Mouse (Mus musculus) cerebellum, adult 2 months (tissue): ENCODE data around the gene Npc1l1. TPM values are rescaled to one million over a fixed set of nuclear protein-coding genes. Genes with fewer than 3 reads are reported as not detected.

Source experiments
- DNase-seq, 2 experiments: peaks; one replicate each; pipeline ENCODE4 v3.0.0; 2021
- H3K27ac ChIP-seq: fragments of 200-500 bp; 2 replicates; pipeline ENCODE4 v1.5.1; 2012; ENCODE audit warnings: low read length, control low read depth, inconsistent platforms; ENCODE audit not compliant: insufficient read depth
- H3K27me3 ChIP-seq: fragments of 200-500 bp; 2 replicates; pipeline ENCODE4 v1.6.1; 2012; ENCODE audit warnings: inconsistent platforms, mild to moderate bottlenecking, low read length, moderate library complexity; ENCODE audit not compliant: control insufficient read depth, insufficient read depth
- H3K4me1 ChIP-seq: fragments of 200-500 bp; 2 replicates; pipeline ENCODE4 v1.6.1; 2011; ENCODE audit warnings: low read length; ENCODE audit not compliant: control insufficient read depth, insufficient read depth
- H3K4me3 ChIP-seq: fragments of 200-500 bp; replicated peaks from 2 replicates; pipeline ENCODE3; 2011; ENCODE audit warnings: mild to moderate bottlenecking, low read depth, low read length, control low read depth; ENCODE audit not compliant: insufficient read depth
- CTCF ChIP-seq: fragments of 200-500 bp; IDR thresholded peaks from 2 replicates; pipeline ENCODE4 v1.5.1; 2011; ENCODE audit warnings: low read depth, mild to moderate bottlenecking, control low read depth, low read length, moderate library complexity, borderline replicate concordance; ENCODE audit not compliant: insufficient read depth
- POLR2A ChIP-seq: fragments of 200-500 bp; IDR thresholded peaks from 2 replicates; pipeline ENCODE4 v1.6.1; 2011; ENCODE audit warnings: low read length, control low read depth, borderline replicate concordance; ENCODE audit not compliant: insufficient read depth
- WGBS: fragments of 180-500 bp; shearing (Covaris S2); methylation state at CpG from one replicate; pipeline ENCODE4 v1.1.7; 2018; 5-methylcytosine and 5-hydroxymethylcytosine counted together
- polyA plus RNA-seq: library from polyadenylated mRNA; depleted of rRNA; stranded (reverse); fragments of >200 nt; gene quantifications from 2 replicates; pipeline ENCODE4 v1.2.3, GENCODE M21; 2012; rRNA removed

Gene Npc1l1
- polyA plus RNA-seq, 1 experiment = 1.2 TPM

- TF ChIP-seq POLR2A (no peak), CTCF (no peak)
- Histone ChIP-seq H3K4me1 (peaks cover 13% of the 10 kb centered on the region), H3K4me3 (no peak overlapping the region), H3K27me3 (no peaks in the 10 kb centered on the region), H3K27ac (no peak overlapping the region)
- WGBS = 35% methylated on average over 12 of the region's 12 CpGs
- no peak for DNase-seq
These were observed 63.6 kb downstream of the Npc1l1 start for GRCm38 (mm10) chr11:6166351-6166750.

GRCm38 (mm10) chr11:6165391-6166081, 64.4 kb downstream of the Npc1l1 start:
- peak in 1 of 2 experiments; percentile 6 for DNase-seq
- H3K4me1 ChIP-seq = peaks cover 18% of the 10 kb centered on the region
- no peak overlapping the region for H3K4me3 ChIP-seq
- TF ChIP-seq POLR2A (no peak), CTCF (no peak)
- no peak overlapping the region for H3K27ac ChIP-seq
- no peaks in the 10 kb centered on the region for H3K27me3 ChIP-seq
- 93% methylated on average over 7 of the region's 7 CpGs for WGBS

DNA sequence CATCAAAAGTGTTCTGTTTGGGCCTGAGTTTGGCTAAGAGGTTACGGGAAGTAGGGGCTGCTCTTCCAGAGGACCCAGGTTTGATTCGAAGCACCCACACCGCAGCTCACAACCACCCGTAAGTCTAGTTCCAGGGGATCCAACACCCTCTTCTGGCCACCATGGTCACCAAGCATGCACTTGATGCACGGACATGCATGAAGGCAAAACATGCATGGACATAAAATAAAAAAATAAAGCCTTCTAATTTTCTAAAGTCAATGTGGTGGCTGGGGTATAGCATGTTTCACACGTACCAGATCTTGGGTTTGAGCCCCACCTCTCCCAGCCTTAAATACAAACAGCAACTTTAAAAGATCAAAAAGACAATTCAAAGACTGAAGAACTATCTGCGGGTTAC, 65.2 kb downstream of the Npc1l1 start:
- Histone ChIP-seq H3K4me3 (no peak overlapping the region), H3K27me3 (no peaks in the 10 kb centered on the region), H3K27ac (no peak overlapping the region), H3K4me1 (peaks cover 24% of the 10 kb centered on the region)
- TF ChIP-seq CTCF (no peak), POLR2A (no peak)
- no peak for DNase-seq
- 97% methylated on average over 7 of the region's 7 CpGs for WGBS

DNA sequence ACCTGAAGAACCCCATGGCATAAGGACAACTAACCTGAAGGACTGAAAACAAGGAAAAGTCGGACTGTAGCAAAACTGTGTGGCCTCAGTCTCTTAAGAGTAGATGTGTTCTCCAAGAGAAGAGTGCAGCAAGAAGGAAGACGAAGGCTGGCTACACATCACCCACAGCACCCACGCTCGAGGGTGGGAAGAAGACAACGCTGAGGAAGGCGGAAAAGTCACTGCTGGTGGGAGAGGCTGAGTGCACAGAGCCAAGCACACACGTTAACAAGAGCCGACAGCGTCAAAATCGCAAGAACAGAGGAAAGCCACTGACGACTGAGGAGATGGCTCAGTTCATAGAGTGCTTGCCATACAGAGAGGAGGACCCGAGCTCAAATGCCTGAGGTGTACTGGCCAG, 66.2 kb downstream of the Npc1l1 start:
- no peak overlapping the region for H3K27ac ChIP-seq
- 78% methylated on average over 12 of the region's 12 CpGs for WGBS
- H3K4me3 ChIP-seq = no peak overlapping the region
- peaks cover 21% of the 10 kb centered on the region for H3K4me1 ChIP-seq
- H3K27me3 ChIP-seq = no peaks in the 10 kb centered on the region
- TF ChIP-seq POLR2A (no peak), CTCF (no peak)
- no peak for DNase-seq

- no peaks in the 10 kb centered on the region for H3K27me3 ChIP-seq
- peaks cover 21% of the 10 kb centered on the region for H3K4me1 ChIP-seq
- WGBS = 96% methylated on average over 3 of the region's 3 CpGs
- no peak overlapping the region for H3K27ac ChIP-seq
- H3K4me3 ChIP-seq = no peak overlapping the region
- no peak for DNase-seq
- TF ChIP-seq POLR2A (no peak), CTCF (no peak)
These were observed 66.9 kb downstream of the Npc1l1 start for GRCm38 (mm10) chr11:6163062-6163461.

DNA sequence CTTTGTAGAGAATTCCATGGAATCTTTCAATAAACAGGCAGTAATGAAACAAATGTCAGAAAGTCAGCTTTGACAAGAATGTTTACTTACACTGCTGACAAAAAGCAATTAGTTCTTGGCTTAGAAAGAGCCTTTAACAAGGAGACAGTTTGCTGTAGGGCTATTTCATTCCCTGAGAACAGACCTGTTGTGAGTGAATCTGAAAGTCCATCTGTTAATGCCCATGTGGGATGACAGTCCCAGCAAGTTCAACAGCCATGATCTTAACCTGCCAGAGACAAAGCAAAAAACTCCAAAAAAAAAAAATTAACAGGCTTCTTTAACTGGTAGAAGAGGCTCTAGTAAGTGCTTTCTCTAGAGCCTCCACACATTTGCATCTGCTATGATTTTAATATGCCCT, 68.4 kb downstream of the Npc1l1 start:
- Histone ChIP-seq H3K4me1 (peaks cover 25% of the 10 kb centered on the region), H3K27me3 (no peaks in the 10 kb centered on the region), H3K4me3 (no peak overlapping the region), H3K27ac (no peak overlapping the region)
- peak in 1 of 2 experiments; percentile 74 for DNase-seq
- TF ChIP-seq CTCF (no peak), POLR2A (no peak)

Other genes starting within 250 kb of the Npc1l1 start
- 479 and 518 TPM in 2 replicates for gene Camk2b, start 163.8 kb downstream of the Npc1l1 start, polyA plus RNA-seq
- 0.15 and 0.16 TPM in 2 replicates for gene A730071L15Rik, start 30.1 kb downstream of the Npc1l1 start, polyA plus RNA-seq
- gene Nudcd3, start 29.7 kb downstream of the Npc1l1 start, polyA plus RNA-seq = 91.5 and 96.0 TPM in 2 replicates
- gene Ddx56, start 37.6 kb upstream of the Npc1l1 start, polyA plus RNA-seq = 48.5 and 49.4 TPM in 2 replicates
- gene Tmed4, start 44.7 kb upstream of the Npc1l1 start, polyA plus RNA-seq = 185 and 188 TPM in 2 replicates
- 232 and 235 TPM in 2 replicates for gene Ogdh, start 61.5 kb upstream of the Npc1l1 start, polyA plus RNA-seq
- 90.4 and 92.2 TPM in 2 replicates for gene Zmiz2, start 158.9 kb upstream of the Npc1l1 start, polyA plus RNA-seq
- 2,288 and 2,321 TPM in 2 replicates for gene Ppia, start 185.3 kb upstream of the Npc1l1 start, polyA plus RNA-seq
- gene H2afv, start 214.3 kb upstream of the Npc1l1 start, polyA plus RNA-seq = 106 and 107 TPM in 2 replicates
- 76.9 and 81.9 TPM in 2 replicates for gene Purb, start 245.8 kb upstream of the Npc1l1 start, polyA plus RNA-seq